Mouse (Mus musculus): ENCODE measurements around the gene Slc12a9.

Gene Slc12a9

GRCm38 (mm10) chr5:137347856-137348255, 14.5 kb upstream of the Slc12a9 start:
- intact Hi-C loops (cut with DNase I): no loop called here

GRCm38 (mm10) chr5:137346983-137347382, 13.6 kb upstream of the Slc12a9 start:
- intact Hi-C loops (cut with DNase I): no loop called here

GRCm38 (mm10) chr5:137346388-137346787, 13.0 kb upstream of the Slc12a9 start:
- intact Hi-C loops (cut with DNase I): no loop called here

GRCm38 (mm10) chr5:137345821-137346220, 12.4 kb upstream of the Slc12a9 start:
- intact Hi-C loops (cut with DNase I): no loop called here

GRCm38 (mm10) chr5:137343869-137344268, 10.5 kb upstream of the Slc12a9 start:
- intact Hi-C loops (cut with DNase I): no loop called here

- intact Hi-C loops (cut with DNase I): no loop called here
Observed at GRCm38 (mm10) chr5:137343412-137343811, 10.0 kb upstream of the Slc12a9 start.

GRCm38 (mm10) chr5:137342407-137343012, 9.1 kb upstream of the Slc12a9 start:
- intact Hi-C loops (cut with DNase I): no loop called here

GRCm38 (mm10) chr5:137340222-137340621, 6.8 kb upstream of the Slc12a9 start:
- intact Hi-C loops (cut with DNase I): no loop called here

GRCm38 (mm10) chr5:137339290-137339979, 6.0 kb upstream of the Slc12a9 start:
- intact Hi-C loops (cut with DNase I): loop anchor here (5.0 to 10.0 kb wide), 2 partner anchors 33 to 165 kb away; partner anchors contain the start of gene Pop7

- intact Hi-C loops (cut with DNase I): loop anchor here (5.0 to 10.0 kb wide), 2 partner anchors 34 to 166 kb away; partner anchors contain the start of gene Pop7
Observed at GRCm38 (mm10) chr5:137338663-137339289, 5.4 kb upstream of the Slc12a9 start.

GRCm38 (mm10) chr5:137338256-137338655, 4.9 kb upstream of the Slc12a9 start:
- intact Hi-C loops (cut with DNase I): loop anchor here (5.0 to 10.0 kb wide), 2 partner anchors 34 to 167 kb away; partner anchors contain the start of gene Pop7

- intact Hi-C loops (cut with DNase I): loop anchor here (5.0 to 10.0 kb wide), 2 partner anchors 35 to 168 kb away; partner anchors contain the start of gene Pop7
Observed at GRCm38 (mm10) chr5:137337190-137337589, 3.8 kb upstream of the Slc12a9 start.

GRCm38 (mm10) chr5:137335066-137335465, 1.7 kb upstream of the Slc12a9 start:
- intact Hi-C loops (cut with DNase I): loop anchor here (5.0 to 10.0 kb wide), 2 partner anchors 37 to 170 kb away; partner anchors contain the start of gene Pop7

GRCm38 (mm10) chr5:137334317-137334716, 920 bp upstream of the Slc12a9 start:
- intact Hi-C loops (cut with DNase I): loop anchor here (10.0 kb wide), 1 partner anchor 170 kb away; the partner anchor contains the start of gene Pop7

GRCm38 (mm10) chr5:137332857-137333511, 413 bp downstream of the Slc12a9 start:
- intact Hi-C loops (cut with DNase I): loop anchor here (10.0 kb wide), 1 partner anchor 172 kb away; the partner anchor contains the start of gene Pop7

- intact Hi-C loops (cut with DNase I): loop anchor here (10.0 kb wide), 1 partner anchor 174 kb away; the partner anchor contains the start of gene Pop7
Observed at GRCm38 (mm10) chr5:137330910-137331309, 2.5 kb downstream of the Slc12a9 start.

- intact Hi-C loops (cut with DNase I): no loop called here
Observed at GRCm38 (mm10) chr5:137320996-137321395, 12.4 kb downstream of the Slc12a9 start.

GRCm38 (mm10) chr5:137318570-137318969, 14.8 kb downstream of the Slc12a9 start:
- intact Hi-C loops (cut with DNase I): no loop called here

- intact Hi-C loops (cut with DNase I): no loop called here
Observed at GRCm38 (mm10) chr5:137317361-137317760, 16.0 kb downstream of the Slc12a9 start.

- intact Hi-C loops (cut with DNase I): no loop called here
Observed at GRCm38 (mm10) chr5:137315084-137315903, 18.1 kb downstream of the Slc12a9 start.
